Mouse (Mus musculus): ENCODE data around the gene Rnf169. TPM values are rescaled to one million over a fixed set of nuclear protein-coding genes. Genes with fewer than 3 reads are reported as not detected.

Gene Rnf169
- polyA plus RNA-seq, 1 experiment from 2014 or later, result 7.4 TPM

- no peak overlapping the region for H3K4me2 ChIP-seq (ENCODE audit: low read depth, low read length)
- H3K4me1 ChIP-seq (ENCODE audit: control insufficient read depth, insufficient read depth, low read length), result no peaks in the 10 kb centered on the region
- ATAC-seq (replicated peaks; ENCODE audit: insufficient number of reproducible peaks, low FRiP score, low TSS enrichment, low read depth), result no peak
- H3K9ac ChIP-seq (replicated peaks; ENCODE audit: low read length), result no peak overlapping the region
- H3K9me3 ChIP-seq (replicated peaks; ENCODE audit: control insufficient read depth, low read length), result 0 out of 2 replicates have a peak, but pooled peaks cover 4% of the 10 kb centered on the region
- DNase-seq (ENCODE audit: low spot score), result no peak
- H3K27me3 ChIP-seq (ENCODE audit: control insufficient read depth, insufficient read depth, low read length), result no peaks in the 10 kb centered on the region; the same call in 1 of the 2 replicates
- no peak overlapping the region for H3K27ac ChIP-seq (replicated peaks; ENCODE audit: low read depth, low read length)
- no peaks in the 10 kb centered on the region for H3K36me3 ChIP-seq (replicated peaks; ENCODE audit: control insufficient read depth, insufficient read depth, low read depth, low read length)
- 85% methylated on average over 10 of the region's 10 CpGs for WGBS
- no peak overlapping the region; the same call in 1 of the 2 replicates for H3K4me3 ChIP-seq (ENCODE audit: low read depth, low read length)
These were observed 65.9 kb downstream of the Rnf169 start for GRCm38 (mm10) chr7:99914316-99914715.

GRCm38 (mm10) chr7:99911038-99911437, 69.2 kb downstream of the Rnf169 start:
- Histone ChIP-seq H3K27ac (replicated peaks; ENCODE audit: low read depth, low read length) (no peak overlapping the region), H3K9me3 (replicated peaks; ENCODE audit: control insufficient read depth, low read length) (0 out of 2 replicates have a peak, but pooled peaks cover 4% of the 10 kb centered on the region), H3K4me3 (ENCODE audit: low read depth, low read length) (no peak overlapping the region), H3K36me3 (replicated peaks; ENCODE audit: control insufficient read depth, insufficient read depth, low read depth, low read length) (no peaks in the 10 kb centered on the region), H3K4me1 (ENCODE audit: control insufficient read depth, insufficient read depth, low read length) (no peaks in the 10 kb centered on the region), H3K27me3 (ENCODE audit: control insufficient read depth, insufficient read depth, low read length) (no peaks in the 10 kb centered on the region; the same call in 1 of the 2 replicates), H3K9ac (replicated peaks; ENCODE audit: low read length) (no peak overlapping the region), H3K4me2 (ENCODE audit: low read depth, low read length) (no peak overlapping the region)
- no peak for ATAC-seq (replicated peaks; ENCODE audit: insufficient number of reproducible peaks, low FRiP score, low TSS enrichment, low read depth)
- 70% methylated on average over 5 of the region's 5 CpGs for WGBS
- DNase-seq (ENCODE audit: low spot score), result no peak

DNA sequence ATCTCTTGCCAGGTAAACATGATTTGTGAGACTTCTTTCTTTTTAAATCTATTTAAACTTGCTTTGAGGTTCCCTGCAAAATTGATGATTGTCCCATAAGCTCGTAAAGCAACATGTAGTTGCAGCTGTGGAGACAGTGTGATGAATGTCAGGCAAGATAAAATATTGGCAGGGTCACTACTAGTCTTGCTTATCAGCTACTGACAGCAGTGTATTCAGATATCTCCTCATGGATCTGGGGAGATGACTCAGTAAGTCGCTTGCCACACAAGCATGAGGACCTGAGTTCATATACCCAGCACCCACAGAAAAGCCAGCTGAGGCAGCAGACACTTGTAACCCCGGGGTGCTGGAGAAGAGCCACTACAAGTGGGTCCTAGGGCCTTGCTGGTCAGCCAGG, 72.8 kb downstream of the Rnf169 start:
- Histone ChIP-seq H3K27ac (replicated peaks; ENCODE audit: low read depth, low read length) (no peak overlapping the region), H3K9ac (replicated peaks; ENCODE audit: low read length) (no peak overlapping the region), H3K36me3 (replicated peaks; ENCODE audit: control insufficient read depth, insufficient read depth, low read depth, low read length) (no peaks in the 10 kb centered on the region), H3K9me3 (replicated peaks; ENCODE audit: control insufficient read depth, low read length) (0 out of 2 replicates have a peak, but pooled peaks cover 4% of the 10 kb centered on the region), H3K4me3 (ENCODE audit: low read depth, low read length) (no peak overlapping the region), H3K27me3 (ENCODE audit: control insufficient read depth, insufficient read depth, low read length) (no peaks in the 10 kb centered on the region), H3K4me2 (ENCODE audit: low read depth, low read length) (no peak overlapping the region), H3K4me1 (ENCODE audit: control insufficient read depth, insufficient read depth, low read length) (no peaks in the 10 kb centered on the region)
- 78% methylated on average over 3 of the region's 3 CpGs for WGBS
- ATAC-seq (replicated peaks; ENCODE audit: insufficient number of reproducible peaks, low FRiP score, low TSS enrichment, low read depth) (no peak), DNase-seq (ENCODE audit: low spot score) (no peak)

- H3K27me3 ChIP-seq (ENCODE audit: control insufficient read depth, insufficient read depth, low read length), result no peaks in the 10 kb centered on the region
- DNase-seq (ENCODE audit: low spot score), result no peak
- no peaks in the 10 kb centered on the region for H3K4me1 ChIP-seq (ENCODE audit: control insufficient read depth, insufficient read depth, low read length)
- 89% methylated on average over 3 of the region's 3 CpGs for WGBS
- no peak for ATAC-seq (replicated peaks; ENCODE audit: insufficient number of reproducible peaks, low FRiP score, low TSS enrichment, low read depth)
- no peak overlapping the region for H3K9ac ChIP-seq (replicated peaks; ENCODE audit: low read length)
- no peak overlapping the region for H3K27ac ChIP-seq (replicated peaks; ENCODE audit: low read depth, low read length)
- 0 out of 2 replicates have a peak, but pooled peaks cover 4% of the 10 kb centered on the region for H3K9me3 ChIP-seq (replicated peaks; ENCODE audit: control insufficient read depth, low read length)
- H3K4me3 ChIP-seq (ENCODE audit: low read depth, low read length), result no peak overlapping the region
- no peaks in the 10 kb centered on the region for H3K36me3 ChIP-seq (replicated peaks; ENCODE audit: control insufficient read depth, insufficient read depth, low read depth, low read length)
- no peak overlapping the region for H3K4me2 ChIP-seq (ENCODE audit: low read depth, low read length)
These were observed 73.9 kb downstream of the Rnf169 start for GRCm38 (mm10) chr7:99906346-99906745.

- WGBS, result 54% methylated on average over 3 of the region's 3 CpGs
- H3K27ac ChIP-seq (replicated peaks; ENCODE audit: low read depth, low read length), result no peak overlapping the region
- ATAC-seq (replicated peaks; ENCODE audit: insufficient number of reproducible peaks, low FRiP score, low TSS enrichment, low read depth), result no peak
These were observed 75.7 kb downstream of the Rnf169 start for GRCm38 (mm10) chr7:99904421-99905005.

DNA sequence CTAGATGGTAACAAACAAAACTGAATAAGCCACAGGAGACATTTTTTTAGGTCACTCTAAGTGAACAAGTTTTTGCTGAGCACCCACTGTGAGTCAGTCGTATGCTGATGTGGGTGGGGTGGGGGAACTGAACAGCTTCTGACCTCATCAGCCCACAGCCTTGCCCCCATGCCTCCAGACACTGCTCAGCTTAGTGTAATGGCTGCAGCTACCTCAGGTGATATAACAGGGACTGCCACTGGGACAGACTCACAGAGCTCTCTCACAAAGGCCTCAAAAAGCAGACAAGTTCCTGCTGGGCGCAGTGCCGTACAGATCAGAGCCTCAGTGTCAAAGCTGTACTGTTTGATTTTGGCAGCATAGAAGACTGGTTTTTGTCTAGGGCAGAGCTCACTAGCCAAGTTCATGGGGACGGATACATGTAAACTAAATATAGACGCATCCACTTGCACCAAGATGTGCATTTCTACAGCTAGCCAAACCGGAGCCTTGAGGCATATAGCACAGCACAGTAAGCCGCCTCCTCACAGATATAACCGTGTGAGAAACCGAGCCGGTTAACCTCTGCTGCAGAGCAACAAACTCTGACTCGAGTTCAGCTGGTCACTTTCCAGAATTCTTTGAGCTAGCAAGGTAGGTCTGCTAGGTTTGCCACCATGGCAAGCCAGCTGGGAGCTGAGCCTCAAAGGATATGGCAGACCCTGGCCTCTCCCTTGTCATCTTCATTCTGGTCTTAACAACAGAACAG, 77.2 kb downstream of the Rnf169 start:
- H3K27me3 ChIP-seq (ENCODE audit: control insufficient read depth, insufficient read depth, low read length), result no peaks in the 10 kb centered on the region
- H3K9ac ChIP-seq (replicated peaks; ENCODE audit: low read length), result no peak overlapping the region
- no peak overlapping the region for H3K27ac ChIP-seq (replicated peaks; ENCODE audit: low read depth, low read length)
- H3K9me3 ChIP-seq (replicated peaks; ENCODE audit: control insufficient read depth, low read length), result no peaks in the 10 kb centered on the region
- DNase-seq (ENCODE audit: low spot score) (no peak), ATAC-seq (replicated peaks; ENCODE audit: insufficient number of reproducible peaks, low FRiP score, low TSS enrichment, low read depth) (no peak)
- H3K4me1 ChIP-seq (ENCODE audit: control insufficient read depth, insufficient read depth, low read length), result no peaks in the 10 kb centered on the region
- 82% methylated on average over 11 of the region's 11 CpGs for WGBS
- H3K4me2 ChIP-seq (ENCODE audit: low read depth, low read length), result no peak overlapping the region
- H3K4me3 ChIP-seq (ENCODE audit: low read depth, low read length), result no peak overlapping the region
- H3K36me3 ChIP-seq (replicated peaks; ENCODE audit: control insufficient read depth, insufficient read depth, low read depth, low read length), result no peaks in the 10 kb centered on the region

More at GRCm38 (mm10) chr7:99904421-99905005, 75.7 kb downstream of the Rnf169 start:
- no peak for DNase-seq (ENCODE audit: low spot score)
- Histone ChIP-seq H3K4me1 (ENCODE audit: control insufficient read depth, insufficient read depth, low read length) (no peaks in the 10 kb centered on the region), H3K27me3 (ENCODE audit: control insufficient read depth, insufficient read depth, low read length) (no peaks in the 10 kb centered on the region), H3K9me3 (replicated peaks; ENCODE audit: control insufficient read depth, low read length) (no peaks in the 10 kb centered on the region), H3K36me3 (replicated peaks; ENCODE audit: control insufficient read depth, insufficient read depth, low read depth, low read length) (no peaks in the 10 kb centered on the region), H3K4me3 (ENCODE audit: low read depth, low read length) (no peak overlapping the region), H3K4me2 (ENCODE audit: low read depth, low read length) (no peak overlapping the region), H3K9ac (replicated peaks; ENCODE audit: low read length) (no peak overlapping the region)

GRCm38 (mm10) chr7:99902208-99902607, 78.0 kb downstream of the Rnf169 start:
- WGBS, result 74% methylated on average over 4 of the region's 4 CpGs
- no peak overlapping the region for H3K9ac ChIP-seq (replicated peaks; ENCODE audit: low read length)

DNA sequence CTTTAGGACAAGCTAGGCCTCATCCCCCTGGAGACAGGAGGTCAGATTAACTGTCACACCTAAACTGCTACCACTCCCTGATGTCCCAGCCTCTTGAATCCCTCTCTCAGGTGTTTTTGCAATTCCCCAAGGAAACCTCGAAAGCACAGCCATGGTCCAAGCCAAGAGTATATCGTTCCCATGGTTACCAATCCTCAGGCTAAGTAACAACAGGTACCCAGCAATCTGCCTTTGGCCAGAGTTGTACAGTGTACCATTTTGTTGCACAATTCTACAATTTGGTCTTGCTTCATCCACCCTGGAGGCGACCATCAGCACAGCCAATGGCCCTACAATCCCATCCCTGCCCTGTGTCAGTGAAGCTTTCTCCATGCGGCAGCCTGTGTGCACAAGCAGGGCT, 83.3 kb downstream of the Rnf169 start:
- Histone ChIP-seq H3K27ac (replicated peaks; ENCODE audit: low read depth, low read length) (no peak overlapping the region), H3K4me3 (ENCODE audit: low read depth, low read length) (no peak overlapping the region), H3K27me3 (ENCODE audit: control insufficient read depth, insufficient read depth, low read length) (no peaks in the 10 kb centered on the region), H3K36me3 (replicated peaks; ENCODE audit: control insufficient read depth, insufficient read depth, low read depth, low read length) (no peaks in the 10 kb centered on the region), H3K9me3 (replicated peaks; ENCODE audit: control insufficient read depth, low read length) (no peaks in the 10 kb centered on the region), H3K9ac (replicated peaks; ENCODE audit: low read length) (no peak overlapping the region), H3K4me1 (ENCODE audit: control insufficient read depth, insufficient read depth, low read length) (no peaks in the 10 kb centered on the region), H3K4me2 (ENCODE audit: low read depth, low read length) (no peak overlapping the region)
- no peak for ATAC-seq (replicated peaks; ENCODE audit: insufficient number of reproducible peaks, low FRiP score, low TSS enrichment, low read depth)
- 83% methylated on average over 4 of the region's 4 CpGs for WGBS
- no peak for DNase-seq (ENCODE audit: low spot score)

More at GRCm38 (mm10) chr7:99902208-99902607, 78.0 kb downstream of the Rnf169 start:
- H3K27me3 ChIP-seq (ENCODE audit: control insufficient read depth, insufficient read depth, low read length), result no peaks in the 10 kb centered on the region
- ATAC-seq (replicated peaks; ENCODE audit: insufficient number of reproducible peaks, low FRiP score, low TSS enrichment, low read depth) (no peak), DNase-seq (ENCODE audit: low spot score) (no peak)
- H3K4me3 ChIP-seq (ENCODE audit: low read depth, low read length), result no peak overlapping the region
- no peaks in the 10 kb centered on the region for H3K4me1 ChIP-seq (ENCODE audit: control insufficient read depth, insufficient read depth, low read length)
- no peaks in the 10 kb centered on the region for H3K36me3 ChIP-seq (replicated peaks; ENCODE audit: control insufficient read depth, insufficient read depth, low read depth, low read length)
- H3K9me3 ChIP-seq (replicated peaks; ENCODE audit: control insufficient read depth, low read length), result no peaks in the 10 kb centered on the region
- H3K27ac ChIP-seq (replicated peaks; ENCODE audit: low read depth, low read length), result no peak overlapping the region
- no peak overlapping the region for H3K4me2 ChIP-seq (ENCODE audit: low read depth, low read length)

Data from embryonic facial prominence, embryonic 11.5 days (tissue).